ENCODE assay signal across 15 mouse cellular contexts in the genomic region with DNA sequence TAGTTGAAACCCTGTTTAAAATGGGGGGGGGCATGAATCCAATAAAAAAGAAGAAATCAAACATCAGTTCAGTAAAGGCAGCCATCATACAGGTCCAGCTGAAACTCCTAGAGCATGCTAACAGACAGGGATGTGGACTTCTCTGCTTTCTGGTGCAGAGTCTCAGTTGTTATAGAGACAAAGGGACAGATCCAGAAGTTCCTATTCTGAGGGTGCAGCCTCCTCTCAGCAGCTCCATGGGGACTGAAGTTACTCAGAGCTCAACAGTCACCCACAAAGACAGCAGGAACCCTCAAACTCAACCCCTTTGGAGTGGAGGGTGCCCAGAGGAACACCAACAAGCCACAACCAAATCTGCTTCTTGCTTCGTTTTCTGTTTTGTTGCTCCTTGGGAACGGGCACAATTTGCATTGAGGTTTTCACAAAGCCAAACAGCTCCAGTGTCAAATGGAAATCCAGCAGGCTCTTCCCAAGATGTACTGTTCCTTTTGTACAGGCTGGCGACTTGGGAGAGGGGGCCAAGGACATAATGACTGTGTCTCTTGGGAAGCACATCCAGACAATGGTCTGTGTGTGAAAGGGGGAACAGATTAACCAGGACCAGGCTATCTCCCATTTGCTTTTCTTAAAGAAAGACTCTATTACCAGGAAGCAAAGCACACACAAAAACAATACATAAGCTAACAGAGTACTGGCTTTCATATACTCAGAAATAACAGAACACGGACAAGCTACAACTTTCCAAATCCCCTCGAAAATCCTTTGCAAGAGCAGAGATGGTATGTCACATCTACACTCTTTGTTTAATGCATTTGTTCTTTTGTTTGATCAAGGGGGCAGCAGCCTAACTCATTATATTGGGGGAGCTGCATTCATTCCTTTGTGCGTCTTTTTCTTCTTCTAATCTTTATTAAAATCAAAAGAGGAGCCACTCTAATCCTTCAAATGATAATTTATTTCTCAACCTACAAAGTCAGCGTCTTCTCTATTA.
DNase-seq lines count a peak whose midpoint lies in the region; ATAC-seq and TF ChIP-seq lines count a peak whose summit lies in the region.
"Had no signal": no experiment of that assay in that cellular context is flagged by ENCODE, and none has a peak within 500 bp of the region (broad histone marks: within the 10 kb centered on the region; RNA-seq: fewer than 3 reads in every experiment).

No protein-coding gene starts in this region.

- 14% methylated on average over 7 of the region's 7 CpGs for WGBS in forebrain, embryonic 11.5 days
- 15% methylated on average over 7 of the region's 7 CpGs for WGBS in hindbrain, embryonic 14.5 days
- 15% methylated on average over 7 of the region's 7 CpGs for WGBS in midbrain, postnatal 0 days
- 76% methylated on average over 7 of the region's 7 CpGs for WGBS in heart, embryonic 12.5 days
- WGBS in stomach, postnatal 0 days: 52% methylated on average over 7 of the region's 7 CpGs

- H3K9me3 ChIP-seq in forebrain, embryonic 11.5 days (ENCODE audit: control insufficient read depth, low read length): peaks cover 3% of the 10 kb centered on the region; the same call in 1 of the 2 replicates
- no peaks in the 10 kb centered on the region for H3K9me3 ChIP-seq in hindbrain, embryonic 14.5 days (ENCODE audit: control insufficient read depth, low read length)
- H3K9me3 ChIP-seq in midbrain, postnatal 0 days (ENCODE audit: low read length): no peaks in the 10 kb centered on the region
- no peaks in the 10 kb centered on the region for H3K9me3 ChIP-seq in heart, embryonic 12.5 days (replicated peaks)
- H3K9me3 ChIP-seq in stomach, postnatal 0 days (ENCODE audit: control insufficient read depth, low read length): no peaks in the 10 kb centered on the region
- H3K9me3 ChIP-seq: heart, embryonic 13.5 days; limb, embryonic 15.5 days; lung, embryonic 15.5 days; stomach, embryonic 15.5 days had no signal

- H3K27me3 ChIP-seq in forebrain, embryonic 11.5 days (ENCODE audit: control insufficient read depth, insufficient read depth, low read length): no peaks in the 10 kb centered on the region
- no peaks in the 10 kb centered on the region for H3K27me3 ChIP-seq in hindbrain, embryonic 14.5 days (ENCODE audit: control insufficient read depth, insufficient read depth, low read length)
- H3K27me3 ChIP-seq in midbrain, postnatal 0 days (ENCODE audit: insufficient read depth, low read length): no peaks in the 10 kb centered on the region
- no peaks in the 10 kb centered on the region for H3K27me3 ChIP-seq in heart, embryonic 12.5 days (replicated peaks)
- H3K27me3 ChIP-seq in stomach, postnatal 0 days (ENCODE audit: control insufficient read depth, insufficient read depth, low read length): no peaks in the 10 kb centered on the region
- H3K27me3 ChIP-seq: heart, embryonic 13.5 days; limb, embryonic 15.5 days; lung, embryonic 15.5 days; stomach, embryonic 15.5 days had no signal

- H3K4me2 ChIP-seq in forebrain, embryonic 11.5 days (ENCODE audit: low read depth, low read length, severe bottlenecking): no peak overlapping the region
- no peak overlapping the region for H3K4me2 ChIP-seq in hindbrain, embryonic 14.5 days (replicated peaks)
- no peak overlapping the region for H3K4me2 ChIP-seq in midbrain, postnatal 0 days (ENCODE audit: low read depth, low read length, poor library complexity, severe bottlenecking)
- H3K4me2 ChIP-seq in heart, embryonic 12.5 days: no peak overlapping the region
- H3K4me2 ChIP-seq in stomach, postnatal 0 days (replicated peaks; ENCODE audit: low read depth): no peak overlapping the region
- H3K4me2 ChIP-seq: heart, embryonic 13.5 days; limb, embryonic 15.5 days; lung, embryonic 15.5 days; stomach, embryonic 15.5 days had no signal

- TF ChIP-seq EP300 in stomach, postnatal 0 days (optimal IDR thresholded peaks at IDR 0.05): no peak

- peak overlapping the region; percentile 43; the same call in 1 of the 2 replicates for H3K9ac ChIP-seq in forebrain, embryonic 11.5 days (ENCODE audit: low read length)
- no peak overlapping the region for H3K9ac ChIP-seq in hindbrain, embryonic 14.5 days
- H3K9ac ChIP-seq in midbrain, postnatal 0 days (replicated peaks; ENCODE audit: low read length, poor library complexity, severe bottlenecking): no peak overlapping the region
- H3K9ac ChIP-seq in heart, embryonic 12.5 days: no peak overlapping the region
- H3K9ac ChIP-seq in stomach, postnatal 0 days (ENCODE audit: low read length): no peak overlapping the region
- H3K9ac ChIP-seq: heart, embryonic 13.5 days; limb, embryonic 15.5 days; lung, embryonic 15.5 days; stomach, embryonic 15.5 days had no signal

- TF ChIP-seq CTCF in brain, embryonic 14.5 days (IDR thresholded peaks at IDR 0.05; ENCODE audit: borderline replicate concordance, extremely low read depth, insufficient read depth, insufficient read length): no peak
- no peak for TF ChIP-seq CTCF in midbrain, postnatal 0 days (IDR thresholded peaks at IDR 0.05)
- no peak for TF ChIP-seq CTCF in stomach, postnatal 0 days (IDR thresholded peaks at IDR 0.05; ENCODE audit: low read depth)

- H3K36me3 ChIP-seq in forebrain, embryonic 11.5 days (ENCODE audit: control insufficient read depth, insufficient read depth, low read length): no peaks in the 10 kb centered on the region
- no peaks in the 10 kb centered on the region for H3K36me3 ChIP-seq in hindbrain, embryonic 14.5 days (replicated peaks; ENCODE audit: control insufficient read depth, insufficient read depth)
- no peaks in the 10 kb centered on the region for H3K36me3 ChIP-seq in midbrain, postnatal 0 days (ENCODE audit: insufficient read depth, low read length)
- no peaks in the 10 kb centered on the region for H3K36me3 ChIP-seq in heart, embryonic 12.5 days
- no peaks in the 10 kb centered on the region for H3K36me3 ChIP-seq in stomach, postnatal 0 days (ENCODE audit: control insufficient read depth, insufficient read depth, low read length)
- H3K36me3 ChIP-seq: heart, embryonic 13.5 days; limb, embryonic 15.5 days; lung, embryonic 15.5 days; stomach, embryonic 15.5 days had no signal

- no peak overlapping the region for H3K4me3 ChIP-seq in forebrain, embryonic 11.5 days (ENCODE audit: low read depth, low read length)
- no peak overlapping the region for H3K4me3 ChIP-seq in hindbrain, embryonic 14.5 days (replicated peaks; ENCODE audit: low read length)
- no peak overlapping the region for H3K4me3 ChIP-seq in midbrain, postnatal 0 days (ENCODE audit: low read depth, low read length)
- H3K4me3 ChIP-seq in heart, embryonic 12.5 days: no peak overlapping the region
- H3K4me3 ChIP-seq in stomach, postnatal 0 days (ENCODE audit: low read depth, low read length): no peak overlapping the region
- H3K4me3 ChIP-seq: heart, embryonic 13.5 days; limb, embryonic 15.5 days; lung, embryonic 15.5 days; stomach, embryonic 15.5 days had no signal

- peak; percentile 76 for DNase-seq in brain, embryonic 14.5 days (ENCODE audit: low read depth)
- peak; percentile 56 for DNase-seq in forebrain, embryonic 11.5 days (ENCODE audit: low spot score)
- no peak for DNase-seq in hindbrain, embryonic 14.5 days (ENCODE audit: low spot score)
- peak; percentile 25 for DNase-seq in midbrain, postnatal 0 days (ENCODE audit: low spot score)
- no peak for DNase-seq in stomach, postnatal 0 days (ENCODE audit: low spot score)
- no peak for DNase-seq in layer of hippocampus, postnatal 36 days
- no peak for DNase-seq in cerebellum, adult 9-10 months
- DNase-seq: cerebellum, adult 11-12 months; thymus, postnatal 36 days had no signal

- H3K27ac ChIP-seq in forebrain, embryonic 11.5 days (ENCODE audit: low read depth, low read length): peak overlapping the region; percentile 79
- H3K27ac ChIP-seq in hindbrain, embryonic 14.5 days: 0 out of 2 replicates have a peak overlapping the region, but pooled peaks have one; percentile 23
- H3K27ac ChIP-seq in midbrain, postnatal 0 days (ENCODE audit: low read depth, low read length): peak overlapping the region; percentile 26; the same call in 1 of the 2 replicates
- no peak overlapping the region for H3K27ac ChIP-seq in heart, embryonic 12.5 days (ENCODE audit: poor library complexity, severe bottlenecking)
- H3K27ac ChIP-seq in stomach, postnatal 0 days (replicated peaks): no peak overlapping the region
- H3K27ac ChIP-seq: heart, embryonic 13.5 days; limb, embryonic 15.5 days; lung, embryonic 15.5 days; stomach, embryonic 15.5 days had no signal

- ATAC-seq in forebrain, embryonic 11.5 days (replicated peaks; ENCODE audit: low FRiP score): peak; percentile 82
- ATAC-seq in hindbrain, embryonic 14.5 days (ENCODE audit: low FRiP score): no peak
- ATAC-seq in midbrain, postnatal 0 days (ENCODE audit: low FRiP score): no peak
- ATAC-seq in heart, embryonic 12.5 days (ENCODE audit: insufficient number of reproducible peaks, low FRiP score): no peak
- no peak for ATAC-seq in stomach, postnatal 0 days (ENCODE audit: low FRiP score, low TSS enrichment)
- ATAC-seq: activated CD4-positive, CD25-positive, alpha-beta regulatory T cell, adult 4 months had no signal

- no peak for TF ChIP-seq POLR2A in brain, embryonic 14.5 days (IDR thresholded peaks at IDR 0.05; ENCODE audit: borderline replicate concordance, extremely low read depth, insufficient read depth, insufficient read length, poor library complexity, severe bottlenecking)

- peaks cover 6% of the 10 kb centered on the region; the same call in 1 of the 2 replicates for H3K4me1 ChIP-seq in forebrain, embryonic 11.5 days (replicated peaks; ENCODE audit: control insufficient read depth, insufficient read depth, low read length)
- peaks cover 15% of the 10 kb centered on the region for H3K4me1 ChIP-seq in hindbrain, embryonic 14.5 days (replicated peaks; ENCODE audit: control insufficient read depth, insufficient read depth, low read length)
- H3K4me1 ChIP-seq in midbrain, postnatal 0 days (ENCODE audit: insufficient read depth, low read length): no peaks in the 10 kb centered on the region
- H3K4me1 ChIP-seq in heart, embryonic 12.5 days (replicated peaks): peaks cover 3% of the 10 kb centered on the region; the same call in 1 of the 2 replicates
- H3K4me1 ChIP-seq in stomach, postnatal 0 days (replicated peaks; ENCODE audit: control insufficient read depth, insufficient read depth): no peaks in the 10 kb centered on the region
- H3K4me1 ChIP-seq: heart, embryonic 13.5 days; limb, embryonic 15.5 days; lung, embryonic 15.5 days; stomach, embryonic 15.5 days had no signal

Comparison
In these comparisons a context has a peak if more than half of its experiments do, and no peak if none do; other contexts are left out.
1. DNase-seq: peak in brain, embryonic 14.5 days (single experiment), forebrain, embryonic 11.5 days (single experiment) and midbrain, postnatal 0 days (single experiment); none in hindbrain, embryonic 14.5 days (single experiment), stomach, postnatal 0 days (single experiment), layer of hippocampus, postnatal 36 days (0 of 2) and cerebellum, adult 9-10 months (single experiment).
2. H3K27ac ChIP-seq: peak in forebrain, embryonic 11.5 days (single experiment), hindbrain, embryonic 14.5 days (single experiment) and midbrain, postnatal 0 days (single experiment); none in heart, embryonic 12.5 days (single experiment) and stomach, postnatal 0 days (single experiment).